Mouse (Mus musculus) small intestine, adult 2 months (tissue): ENCODE results near the gene Pip5kl1. TPM values are rescaled to one million over a fixed set of nuclear protein-coding genes. Genes with fewer than 3 reads are reported as not detected.
A peak's percentile ranks its signal among the peaks of the same experiment; 100 is the strongest.

ENCODE experiments used
- H3K27ac ChIP-seq: fragments of 200-500 bp; 2 replicates; pipeline ENCODE4 v1.5.1; 2012; ENCODE audit warnings: low read depth, low read length, control low read depth, inconsistent platforms; ENCODE audit not compliant: insufficient read depth
- H3K27me3 ChIP-seq: fragments of 200-500 bp; 2 replicates; pipeline ENCODE4 v1.6.1; 2012; ENCODE audit warnings: mild to moderate bottlenecking, moderate library complexity, low read length, inconsistent platforms; ENCODE audit not compliant: control insufficient read depth, insufficient read depth
- H3K36me3 ChIP-seq: fragments of 200-500 bp; 2 replicates; pipeline ENCODE4 v1.6.1; 2012; ENCODE audit warnings: mild to moderate bottlenecking, low read length, control low read depth, inconsistent platforms; ENCODE audit not compliant: control insufficient read depth, insufficient read depth
- H3K4me1 ChIP-seq: fragments of 200-500 bp; 2 replicates; pipeline ENCODE4 v1.6.1; 2012; ENCODE audit warnings: low read length, inconsistent platforms, mixed read lengths; ENCODE audit not compliant: control insufficient read depth, insufficient read depth, insufficient read length
- H3K4me3 ChIP-seq: fragments of 200-500 bp; 2 replicates; pipeline ENCODE4 v1.5.1; 2012; ENCODE audit warnings: low read depth, mild to moderate bottlenecking, control low read depth, inconsistent platforms, low read length, moderate library complexity
- CTCF ChIP-seq: fragments of 200-500 bp; IDR thresholded peaks from 2 replicates; pipeline ENCODE4 v1.5.1; 2012; ENCODE audit warnings: low read depth, mild to moderate bottlenecking, control low read depth, inconsistent platforms, low read length, moderate library complexity, mixed read lengths; ENCODE audit not compliant: insufficient replicate concordance, insufficient read length; ENCODE audit errors: extremely low read depth
- POLR2A ChIP-seq: fragments of 200-500 bp; IDR thresholded peaks from 2 replicates; pipeline ENCODE4 v1.6.1; 2012; ENCODE audit warnings: low read depth, mild to moderate bottlenecking, control low read depth, inconsistent platforms, low read length, moderate library complexity
- WGBS: fragments of 180-500 bp; shearing (Covaris S2); methylation state at CpG from one replicate; pipeline ENCODE4 v1.1.7; 2018; 5-methylcytosine and 5-hydroxymethylcytosine counted together
- polyA plus RNA-seq: library from polyadenylated mRNA; depleted of rRNA; stranded (reverse); fragments of >200 nt; gene quantifications from 2 replicates; pipeline ENCODE4 v1.2.3, GENCODE M21; 2012

Pip5kl1 gene
- polyA plus RNA-seq, 1 experiment = 0.25 TPM

GRCm38 (mm10) chr2:32538461-32538860, 36.1 kb upstream of the Pip5kl1 start:
- Histone ChIP-seq H3K27ac (peak overlapping the region; percentile 100), H3K4me1 (peaks cover 47% of the 10 kb centered on the region; the same call in 1 of the 2 replicates), H3K36me3 (no peaks in the 10 kb centered on the region), H3K27me3 (no peaks in the 10 kb centered on the region), H3K4me3 (peak overlapping the region; percentile 97)
- TF ChIP-seq POLR2A (no peak), CTCF (no peak)
- 13% methylated on average over 4 of the region's 4 CpGs for WGBS

- 0 out of 2 replicates have a peak, but pooled peaks cover 5% of the 10 kb centered on the region for H3K36me3 ChIP-seq
- H3K27me3 ChIP-seq = no peaks in the 10 kb centered on the region
- H3K4me1 ChIP-seq = peaks cover 45% of the 10 kb centered on the region; the same call in 1 of the 2 replicates
- 21% methylated on average over 14 of the region's 14 CpGs for WGBS
- H3K27ac ChIP-seq = peak overlapping the region; percentile 100
- TF ChIP-seq POLR2A (no peak), CTCF (no peak)
- peak overlapping the region; percentile 40 for H3K4me3 ChIP-seq
Observed at GRCm38 (mm10) chr2:32539452-32539981, 35.1 kb upstream of the Pip5kl1 start.

GRCm38 (mm10) chr2:32541333-32541908, 33.2 kb upstream of the Pip5kl1 start:
- H3K36me3 ChIP-seq = peaks cover 10% of the 10 kb centered on the region; the same call in 1 of the 2 replicates
- peak overlapping the region; percentile 75 for H3K27ac ChIP-seq
- TF ChIP-seq CTCF (no peak), POLR2A (no peak)
- peak overlapping the region; percentile 6; the same call in 1 of the 2 replicates for H3K4me3 ChIP-seq
- H3K27me3 ChIP-seq = no peaks in the 10 kb centered on the region
- peaks cover 52% of the 10 kb centered on the region; the same call in 1 of the 2 replicates for H3K4me1 ChIP-seq
- 36% methylated on average over 2 of the region's 2 CpGs for WGBS

GRCm38 (mm10) chr2:32541986-32542573, 32.5 kb upstream of the Pip5kl1 start:
- no peak overlapping the region for H3K4me3 ChIP-seq
- peak overlapping the region; percentile 75 for H3K27ac ChIP-seq
- WGBS = 22% methylated on average over 4 of the region's 4 CpGs

GRCm38 (mm10) chr2:32543031-32543449, 31.6 kb upstream of the Pip5kl1 start:
- H3K36me3 ChIP-seq = peaks cover 10% of the 10 kb centered on the region; the same call in 1 of the 2 replicates
- TF ChIP-seq CTCF (no peak), POLR2A (no peak)
- H3K4me3 ChIP-seq = no peak overlapping the region
- H3K27me3 ChIP-seq = no peaks in the 10 kb centered on the region
- H3K27ac ChIP-seq = no peak overlapping the region
- H3K4me1 ChIP-seq = peaks cover 60% of the 10 kb centered on the region; the same call in 1 of the 2 replicates
- 22% methylated on average over 3 of the region's 3 CpGs for WGBS

More at GRCm38 (mm10) chr2:32541986-32542573, 32.5 kb upstream of the Pip5kl1 start:
- Histone ChIP-seq H3K27me3 (no peaks in the 10 kb centered on the region), H3K4me1 (peaks cover 57% of the 10 kb centered on the region; the same call in 1 of the 2 replicates), H3K36me3 (peaks cover 10% of the 10 kb centered on the region; the same call in 1 of the 2 replicates)
- TF ChIP-seq CTCF (no peak), POLR2A (no peak)

- WGBS = 86% methylated on average over 1 of the region's 1 CpGs
Observed at GRCm38 (mm10) chr2:32546951-32547350, 27.6 kb upstream of the Pip5kl1 start.

GRCm38 (mm10) chr2:32547380-32547779, 27.2 kb upstream of the Pip5kl1 start:
- H3K27me3 ChIP-seq = no peaks in the 10 kb centered on the region
- peaks cover 47% of the 10 kb centered on the region for H3K4me1 ChIP-seq
- no peak for TF ChIP-seq CTCF
- TF ChIP-seq POLR2A = no peak
- WGBS = 43% methylated on average over 5 of the region's 5 CpGs
- peak overlapping the region; percentile 49 for H3K27ac ChIP-seq
- H3K4me3 ChIP-seq = no peak overlapping the region
- peaks cover 10% of the 10 kb centered on the region; the same call in 1 of the 2 replicates for H3K36me3 ChIP-seq

More at GRCm38 (mm10) chr2:32546951-32547350, 27.6 kb upstream of the Pip5kl1 start:
- no peaks in the 10 kb centered on the region for H3K27me3 ChIP-seq
- TF ChIP-seq CTCF = no peak
- peak overlapping the region; percentile 34 for H3K27ac ChIP-seq
- H3K4me1 ChIP-seq = peaks cover 52% of the 10 kb centered on the region
- peaks cover 10% of the 10 kb centered on the region; the same call in 1 of the 2 replicates for H3K36me3 ChIP-seq
- no peak overlapping the region for H3K4me3 ChIP-seq
